Mouse (Mus musculus) forebrain, postnatal 0 days (tissue): ENCODE measurements around the gene Polr3g. TPM values are rescaled to one million over a fixed set of nuclear protein-coding genes. Genes with fewer than 3 reads are reported as not detected.
A peak's percentile ranks its signal among the peaks of the same experiment; 100 is the strongest.
"Not testable (repeated sequence)": the region's sequence is repeated elsewhere in the genome, so short reads cannot be mapped to it uniquely, and the experiment has no call there.

Experiments used
- ATAC-seq: fragments of 200-750 bp; cut with Nextera tagmentation; 2 replicates; pipeline ENCODE4 v1.8.0; 2017; ENCODE audit warnings: mild to moderate bottlenecking, moderate library complexity
- DNase-seq: peaks from one replicate; pipeline ENCODE4 v3.0.0-alpha.2; 2015
- H3K27ac ChIP-seq: fragments of 300-500 bp; sonication (generic); 2 replicates; pipeline ENCODE4 v1.5.1; 2014; ENCODE audit warnings: low read depth, mild to moderate bottlenecking, antibody characterized with exemption, low read length, moderate library complexity, mixed read lengths
- H3K27me3 ChIP-seq: fragments of 300-500 bp; sonication (generic); 2 replicates; pipeline ENCODE4 v1.6.1; 2014; ENCODE audit warnings: mild to moderate bottlenecking, low read length, mixed read lengths; ENCODE audit not compliant: insufficient read depth
- H3K36me3 ChIP-seq: fragments of 300-500 bp; sonication (generic); 2 replicates; pipeline ENCODE4 v1.6.1; 2014; ENCODE audit warnings: mild to moderate bottlenecking, moderate library complexity; ENCODE audit not compliant: insufficient read depth
- H3K4me1 ChIP-seq: fragments of 300-500 bp; sonication (generic); 2 replicates; pipeline ENCODE4 v1.6.1; 2014; ENCODE audit warnings: antibody characterized with exemption; ENCODE audit not compliant: insufficient read depth
- H3K4me2 ChIP-seq: fragments of 300-500 bp; sonication (generic); 2 replicates; pipeline ENCODE4 v1.6.1; 2014; ENCODE audit warnings: low read depth, mild to moderate bottlenecking, moderate library complexity
- H3K4me3 ChIP-seq: fragments of 300-500 bp; sonication (generic); 2 replicates; pipeline ENCODE4 v1.5.1; 2014; ENCODE audit warnings: low read depth, low read length, mixed read lengths
- H3K9ac ChIP-seq: fragments of 300-500 bp; sonication (generic); 2 replicates; pipeline ENCODE4 v1.6.1; 2014; ENCODE audit warnings: mild to moderate bottlenecking
- H3K9me3 ChIP-seq: fragments of 300-500 bp; sonication (generic); 2 replicates; pipeline ENCODE4 v1.6.1; 2016; ENCODE audit warnings: low read length
- CTCF ChIP-seq: sonication (generic); IDR thresholded peaks from 2 replicates; pipeline ENCODE4 v1.5.1; 2016; ENCODE audit warnings: antibody characterized with exemption, control low read depth, low read depth
- WGBS: fragments of 180-500 bp; shearing (Covaris S2); extraction: QIAGEN DNeasy Blood & Tissue Kit; methylation state at CpG from one replicate; pipeline ENCODE4 v1.1.7; 2014; 5-methylcytosine and 5-hydroxymethylcytosine counted together
- polyA plus RNA-seq: library from polyadenylated mRNA; unstranded; fragments of >200 nt; fragmentation: Nextera tagmentation; extraction: Ambion mirVana; gene quantifications from 2 replicates; pipeline ENCODE4 v1.2.1, GENCODE M21; 2015
- total RNA-seq: library from RNA; depleted of rRNA; stranded (reverse); fragments of >200 nt; gene quantifications from 2 replicates; pipeline ENCODE4 v1.2.3, GENCODE M21; 2014

Gene Polr3g
- total and polyA plus RNA-seq, 2 experiments from 2014 or later: 2.4 to 3.0 TPM

DNA sequence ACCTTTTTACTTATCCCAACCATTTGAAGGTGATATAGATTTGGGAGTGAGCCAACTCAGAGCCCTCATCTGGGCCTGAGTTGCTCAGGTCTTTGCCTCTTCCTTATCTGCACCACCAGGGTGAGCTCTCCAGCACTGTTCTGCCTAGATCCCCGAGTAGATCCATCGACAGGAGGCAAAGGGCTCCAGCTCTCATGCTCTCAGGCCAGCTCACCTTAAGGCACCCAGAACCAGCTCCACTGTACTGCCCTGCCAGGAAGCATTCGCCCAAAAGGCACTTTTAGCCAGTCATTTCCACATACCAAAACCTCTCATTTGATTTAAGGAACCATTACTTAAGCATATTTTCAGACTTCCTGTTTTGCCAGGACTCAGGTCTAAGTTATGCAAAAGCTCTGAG lies 30.1 kb upstream of the Polr3g start:
- TF ChIP-seq CTCF: no peak

DNA sequence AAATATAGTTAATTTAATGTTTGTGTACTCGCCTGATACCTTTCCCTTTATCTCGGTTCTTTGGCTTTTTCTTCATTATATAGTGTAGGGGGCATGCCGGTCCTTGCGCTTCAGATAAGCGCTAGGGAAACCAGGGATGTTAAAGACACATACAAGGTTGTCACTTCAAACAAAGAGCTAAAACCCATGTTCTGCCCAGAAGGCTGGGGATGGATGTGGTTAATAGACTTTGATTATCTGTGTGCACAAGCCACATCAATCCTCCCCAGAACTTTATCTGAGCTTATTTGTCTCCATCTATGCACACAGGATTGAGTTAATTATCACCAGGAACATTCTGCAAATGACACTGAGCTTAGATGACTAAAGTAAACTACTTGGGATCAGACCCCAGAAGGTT lies 25.8 kb upstream of the Polr3g start:
- Histone ChIP-seq H3K9ac (no peak overlapping the region), H3K9me3 (no peaks in the 10 kb centered on the region), H3K4me3 (no peak overlapping the region), H3K4me1 (no peaks in the 10 kb centered on the region), H3K4me2 (no peak overlapping the region), H3K36me3 (no peaks in the 10 kb centered on the region), H3K27ac (no peak overlapping the region), H3K27me3 (no peaks in the 10 kb centered on the region)
- WGBS: 92% methylated on average over 5 of the region's 5 CpGs
- DNase-seq (no peak), ATAC-seq (no peak)
- TF ChIP-seq CTCF: no peak

More for the DNA sequence above, 30.1 kb upstream of the Polr3g start:
- Histone ChIP-seq H3K27ac (no peak overlapping the region), H3K9ac (no peak overlapping the region), H3K9me3 (no peaks in the 10 kb centered on the region), H3K27me3 (no peaks in the 10 kb centered on the region), H3K36me3 (no peaks in the 10 kb centered on the region), H3K4me2 (no peak overlapping the region), H3K4me1 (no peaks in the 10 kb centered on the region), H3K4me3 (no peak overlapping the region)
- WGBS: 61% methylated on average over 3 of the region's 3 CpGs
- DNase-seq (no peak), ATAC-seq (no peak)

DNA sequence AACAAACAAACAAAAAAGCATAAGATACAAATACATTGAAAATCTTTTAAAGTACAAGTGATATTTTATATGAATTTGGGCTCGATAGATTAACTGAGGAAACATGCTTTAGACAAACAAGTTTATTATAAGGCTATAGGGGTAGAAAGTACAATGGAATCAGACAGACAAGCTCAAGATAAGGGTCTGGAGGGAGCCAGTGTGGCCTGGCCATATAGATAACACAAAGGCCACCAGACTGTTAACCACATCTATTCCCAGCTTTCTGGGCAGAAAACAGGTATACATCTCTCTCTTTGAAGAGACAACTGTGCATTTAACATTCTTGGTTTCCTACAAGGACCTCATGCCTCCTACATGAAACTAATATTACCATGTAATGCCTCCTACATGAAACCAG lies 19.5 kb upstream of the Polr3g start:
- Histone ChIP-seq H3K4me3 (no peak overlapping the region), H3K27me3 (no peaks in the 10 kb centered on the region), H3K9me3 (no peaks in the 10 kb centered on the region), H3K9ac (no peak overlapping the region), H3K4me2 (no peak overlapping the region), H3K36me3 (no peaks in the 10 kb centered on the region), H3K4me1 (no peaks in the 10 kb centered on the region), H3K27ac (no peak overlapping the region)
- ATAC-seq (no peak), DNase-seq (no peak)
- TF ChIP-seq CTCF: no peak
- WGBS: 95% methylated on average over 1 of the region's 1 CpGs

DNA sequence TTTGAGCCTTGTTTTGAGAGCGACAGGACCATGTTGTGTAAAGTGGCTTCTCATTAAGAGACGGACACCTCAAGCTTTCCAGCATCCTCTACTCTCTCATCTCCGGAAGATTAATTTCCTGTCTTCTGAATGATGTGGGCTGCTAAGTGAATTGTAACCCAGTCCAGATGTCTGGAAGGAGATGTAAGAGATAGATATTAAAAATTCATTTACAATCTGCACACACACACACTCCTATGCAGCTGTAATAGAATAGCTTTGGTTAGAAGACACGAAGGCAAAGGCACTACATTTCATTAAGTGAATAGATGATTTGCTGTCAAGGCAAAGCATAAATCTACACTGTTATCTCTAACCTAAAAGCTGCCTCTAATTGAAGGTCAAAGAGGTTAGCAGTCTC lies 18.3 kb upstream of the Polr3g start:
- no peak overlapping the region for H3K4me2 ChIP-seq
- no peak for TF ChIP-seq CTCF
- ATAC-seq: no peak
- H3K4me1 ChIP-seq: no peaks in the 10 kb centered on the region
- no peaks in the 10 kb centered on the region for H3K9me3 ChIP-seq
- 84% methylated on average over 4 of the region's 4 CpGs for WGBS
- H3K4me3 ChIP-seq: no peak overlapping the region
- H3K27ac ChIP-seq: no peak overlapping the region
- no peak for DNase-seq
- H3K27me3 ChIP-seq: no peaks in the 10 kb centered on the region
- H3K36me3 ChIP-seq: no peaks in the 10 kb centered on the region
- no peak overlapping the region for H3K9ac ChIP-seq

DNA sequence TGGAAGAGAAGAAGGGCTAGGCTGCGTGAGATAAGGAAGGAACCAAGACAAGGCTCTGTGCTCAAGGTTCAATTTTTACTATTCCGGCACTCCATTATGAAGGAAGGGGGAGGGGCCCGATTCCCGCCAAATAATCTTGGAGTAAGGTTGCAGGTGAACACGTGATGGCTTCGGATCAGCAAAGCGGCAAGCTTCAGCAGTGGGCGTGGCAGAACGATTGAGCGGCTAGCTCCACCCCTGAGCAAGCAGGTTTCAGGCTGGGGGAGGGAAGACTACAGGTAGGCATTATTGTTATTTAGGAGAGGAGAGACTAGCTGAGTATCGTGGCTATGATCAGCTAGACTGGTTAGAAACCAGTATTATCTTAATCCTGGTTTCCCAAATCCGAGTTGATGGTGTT lies 17.3 kb upstream of the Polr3g start:
- not testable (repeated sequence) for H3K9ac ChIP-seq, H3K27me3 ChIP-seq, DNase-seq, H3K4me2 ChIP-seq, ATAC-seq, H3K9me3 ChIP-seq, H3K36me3 ChIP-seq, H3K4me1 ChIP-seq, H3K27ac ChIP-seq, H3K4me3 ChIP-seq
- 63% methylated on average over 12 of the region's 12 CpGs for WGBS

DNA sequence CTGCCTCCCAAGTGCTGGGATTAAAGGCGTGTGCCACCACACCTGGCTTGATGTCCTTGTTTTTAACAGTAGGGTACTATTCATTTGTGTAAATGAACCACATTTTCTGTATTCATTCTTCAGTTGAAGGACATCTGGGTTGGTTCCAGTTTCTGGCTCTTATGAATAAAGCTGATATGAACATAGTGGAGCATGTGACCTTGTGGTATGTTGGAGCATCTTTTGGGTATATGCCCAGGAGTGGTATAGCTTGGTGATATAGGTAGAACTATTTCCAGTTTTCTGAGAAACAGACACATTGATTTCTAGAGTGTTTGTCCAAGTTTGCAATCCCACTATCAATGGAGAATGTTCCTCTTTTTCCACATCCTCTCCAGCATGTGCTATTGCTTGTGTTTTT lies 3.1 kb upstream of the Polr3g start:
- no peak overlapping the region for H3K4me2 ChIP-seq
- H3K27ac ChIP-seq: no peak overlapping the region
- WGBS: 89% methylated on average over 1 of the region's 1 CpGs
- H3K4me3 ChIP-seq: no peak overlapping the region
- peaks cover 10% of the 10 kb centered on the region; the same call in 1 of the 2 replicates for H3K4me1 ChIP-seq
- H3K9me3 ChIP-seq: no peaks in the 10 kb centered on the region
- ATAC-seq: no peak
- no peak for TF ChIP-seq CTCF
- no peaks in the 10 kb centered on the region for H3K36me3 ChIP-seq
- H3K27me3 ChIP-seq: no peaks in the 10 kb centered on the region
- H3K9ac ChIP-seq: no peak overlapping the region
- DNase-seq: no peak

DNA sequence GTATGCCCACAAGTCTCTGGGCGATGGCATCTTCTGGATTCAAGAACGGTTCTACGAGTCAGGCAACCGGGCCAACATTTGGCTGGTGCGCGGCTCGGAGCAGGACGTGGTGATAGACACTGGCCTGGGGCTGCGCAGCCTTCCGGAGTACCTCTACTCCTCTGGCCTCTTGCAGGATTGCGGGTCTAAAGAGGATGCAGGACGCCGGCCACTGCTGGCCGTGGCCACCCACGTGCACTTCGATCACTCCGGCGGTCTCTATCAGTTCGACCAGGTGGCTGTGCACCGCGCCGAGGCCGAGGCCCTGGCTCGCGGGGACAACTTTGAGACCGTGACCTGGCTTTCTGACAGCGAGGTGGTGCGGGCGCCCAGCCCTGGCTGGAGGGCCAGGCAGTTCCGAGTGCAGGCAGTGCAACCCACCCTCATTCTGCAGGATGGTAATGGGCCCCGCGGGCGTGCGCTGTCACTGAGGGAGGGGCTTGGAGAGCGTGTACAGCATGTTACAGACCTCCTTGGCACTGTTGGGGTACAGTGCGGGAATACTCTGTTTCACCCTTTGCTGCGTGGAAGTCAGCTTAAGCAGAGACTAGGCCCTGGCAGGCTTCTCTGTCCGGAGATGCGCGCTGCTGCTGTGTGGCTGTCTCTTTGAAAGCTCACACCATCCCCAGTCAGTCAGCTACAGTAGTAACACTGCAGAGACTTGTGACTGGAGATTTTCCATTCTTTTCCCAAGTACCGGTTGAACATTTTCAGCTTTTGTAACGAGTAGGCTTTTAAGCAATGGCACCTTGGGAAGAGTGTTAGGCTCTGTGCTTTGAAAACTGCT lies 946 bp upstream of the Polr3g start:
- TF ChIP-seq CTCF: no peak
- H3K9ac ChIP-seq: peak overlapping the region; percentile 81
- 2% methylated on average over 42 of the region's 42 CpGs for WGBS

More for the DNA sequence above, 946 bp upstream of the Polr3g start:
- peak overlapping the region; percentile 85 for H3K4me3 ChIP-seq
- peak overlapping the region; percentile 92 for H3K4me2 ChIP-seq
- DNase-seq (peak; percentile 55), ATAC-seq (peak; percentile 30)
- H3K27me3 ChIP-seq: no peaks in the 10 kb centered on the region
- peaks cover 10% of the 10 kb centered on the region; the same call in 1 of the 2 replicates for H3K4me1 ChIP-seq
- H3K36me3 ChIP-seq: no peaks in the 10 kb centered on the region
- no peaks in the 10 kb centered on the region for H3K9me3 ChIP-seq
- H3K27ac ChIP-seq: peak overlapping the region; percentile 87
